9 mouse cellular contexts compared by ENCODE assay signal in the genomic region with DNA sequence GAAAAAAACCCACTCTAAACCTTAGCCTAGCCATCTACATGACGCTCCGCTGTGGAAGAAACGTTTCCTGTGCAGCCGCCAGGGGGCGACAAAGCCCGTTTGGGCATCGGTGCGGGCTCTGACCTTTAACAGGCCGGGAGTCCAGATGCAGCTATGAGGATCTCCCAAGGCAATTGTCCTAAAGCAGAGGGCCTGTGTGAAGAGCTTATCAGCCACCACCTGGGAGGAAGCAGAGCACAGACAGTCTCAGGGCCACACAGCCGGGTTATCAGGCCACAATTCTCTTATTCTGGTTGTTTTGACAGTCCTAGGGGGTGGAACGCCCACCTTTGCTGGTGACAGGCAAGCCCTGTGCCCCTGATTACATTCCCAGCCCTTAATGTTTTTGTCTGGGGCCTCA. TPM values are rescaled to one million over a fixed set of nuclear protein-coding genes. Genes with fewer than 3 reads are reported as not detected.
DNase-seq lines count a peak whose midpoint lies in the region; ATAC-seq and TF ChIP-seq lines count a peak whose summit lies in the region.
"Had no signal": no experiment of that assay in that cellular context is flagged by ENCODE, and none has a peak within 500 bp of the region (broad histone marks: within the 10 kb centered on the region; RNA-seq: fewer than 3 reads in every experiment).

No protein-coding gene starts in this region.

- TF ChIP-seq CTCF in MEL (IDR thresholded peaks at IDR 0.05 in 2 of 3, conservative IDR thresholded peaks at IDR 0.05 in 1 of 3; ENCODE audit: control insufficient read depth in 1 of 3, insufficient read depth in 1 of 3, low read depth in 2 of 3, low read length in 3 of 3, poor library complexity in 1 of 3, severe bottlenecking in 1 of 3), result peak in 2 of 3 experiments; percentile 100; a peak in 5 of 6 replicates
- TF ChIP-seq CTCF in cerebellum, adult 2 months (IDR thresholded peaks at IDR 0.05; ENCODE audit: borderline replicate concordance, insufficient read depth, low read depth, low read length), result peak; percentile 90

- TF ChIP-seq RAD21 in MEL (IDR thresholded peaks at IDR 0.05; ENCODE audit: low read depth, low read length), result no peak; the same call in none of the 2 replicates

- 8% methylated on average over 11 of the region's 11 CpGs for WGBS in cerebellum, adult 2 months
- 8% methylated on average over 11 of the region's 11 CpGs for WGBS in hindbrain, embryonic 12.5 days

- no peaks in the 10 kb centered on the region for H3K79me2 ChIP-seq in MEL (ENCODE audit: control insufficient read depth, insufficient read depth, low read length, poor library complexity)

- no peak overlapping the region for H3K4me3 ChIP-seq in MEL (ENCODE audit: control insufficient read depth in 1 of 2, insufficient read depth in 1 of 2, low read depth in 2 of 2, low read length in 2 of 2)
- no peak overlapping the region for H3K4me3 ChIP-seq in cerebellum, adult 2 months (replicated peaks; ENCODE audit: insufficient read depth, low read depth, low read length)
- H3K4me3 ChIP-seq in hindbrain, embryonic 12.5 days, result no peak overlapping the region
- H3K4me3 ChIP-seq: limb, embryonic 13.5 days had no signal

- H3K27me3 ChIP-seq in MEL (ENCODE audit: control insufficient read depth in 1 of 2, insufficient read depth in 2 of 2, low read length in 2 of 2), result no peaks in the 10 kb centered on the region
- no peaks in the 10 kb centered on the region for H3K27me3 ChIP-seq in cerebellum, adult 2 months (ENCODE audit: control insufficient read depth, insufficient read depth, low read length)
- peaks cover 20% of the 10 kb centered on the region for H3K27me3 ChIP-seq in hindbrain, embryonic 12.5 days

- peak; percentile 99 for DNase-seq in MEL (ENCODE audit: low read depth, low spot score)
- peak; percentile 86 to 92 for DNase-seq in cerebellum, adult 2 months
- peak; percentile 81 to 84 for DNase-seq in layer of hippocampus, postnatal 14 days (ENCODE audit: low spot score in 2 of 2)
- peak; percentile 95 for DNase-seq in lung, postnatal 14 days
- peak; percentile 76 for DNase-seq in retina, adult 2 months (ENCODE audit: low read depth, low spot score)
- peak; percentile 92 for DNase-seq in thymus, postnatal 25 days

- H3K9me3 ChIP-seq in MEL (replicated peaks; ENCODE audit: insufficient read depth, low read length), result no peaks in the 10 kb centered on the region
- no peaks in the 10 kb centered on the region for H3K9me3 ChIP-seq in hindbrain, embryonic 12.5 days (replicated peaks)
- H3K9me3 ChIP-seq: limb, embryonic 13.5 days had no signal

- peak; percentile 60; the same call in 1 of the 2 replicates for ATAC-seq in frontal cortex, adult (ENCODE audit: low TSS enrichment)
- peak; percentile 73 for ATAC-seq in hindbrain, embryonic 12.5 days (ENCODE audit: low FRiP score)

- H3K27ac ChIP-seq in MEL (ENCODE audit: control insufficient read depth, low read depth, low read length), result no peak overlapping the region
- H3K27ac ChIP-seq in cerebellum, adult 2 months (ENCODE audit: insufficient read depth, low read length), result no peak overlapping the region
- no peak overlapping the region for H3K27ac ChIP-seq in hindbrain, embryonic 12.5 days
- H3K27ac ChIP-seq: limb, embryonic 13.5 days had no signal

- peak overlapping the region; percentile 6; the same call in 1 of the 2 replicates for H3K9ac ChIP-seq in MEL (ENCODE audit: control insufficient read depth, low read depth, low read length, poor library complexity, severe bottlenecking)
- H3K9ac ChIP-seq in hindbrain, embryonic 12.5 days, result no peak overlapping the region
- H3K9ac ChIP-seq: limb, embryonic 13.5 days had no signal

- TF ChIP-seq POLR2A in MEL (IDR thresholded peaks at IDR 0.05; ENCODE audit: control insufficient read depth in 1 of 2, insufficient read depth in 1 of 2, low read depth in 1 of 2, low read length in 2 of 2, poor library complexity in 1 of 2), result peak in 1 of 2 experiments; percentile 17; a peak in 1 of 4 replicates
- no peak for TF ChIP-seq POLR2A in cerebellum, adult 2 months (IDR thresholded peaks at IDR 0.05; ENCODE audit: borderline replicate concordance, insufficient read depth, low read length)

- H3K36me3 ChIP-seq in MEL (ENCODE audit: control insufficient read depth in 1 of 2, insufficient read depth in 2 of 2, low read length in 2 of 2), result peaks cover 0 to 14% of the 10 kb centered on the region in 2 experiments; a peak in 2 of 4 replicates
- H3K36me3 ChIP-seq in hindbrain, embryonic 12.5 days, result no peaks in the 10 kb centered on the region
- H3K36me3 ChIP-seq: limb, embryonic 13.5 days had no signal

- no peak overlapping the region for H3K4me2 ChIP-seq in hindbrain, embryonic 12.5 days (replicated peaks)
- H3K4me2 ChIP-seq: limb, embryonic 13.5 days had no signal

- peaks cover 6 to 16% of the 10 kb centered on the region in 2 experiments; a peak in 3 of 4 replicates for H3K4me1 ChIP-seq in MEL (ENCODE audit: control insufficient read depth in 1 of 2, insufficient read depth in 2 of 2, low read length in 2 of 2)
- no peaks in the 10 kb centered on the region for H3K4me1 ChIP-seq in cerebellum, adult 2 months (ENCODE audit: control insufficient read depth, insufficient read depth, low read length)
- no peaks in the 10 kb centered on the region for H3K4me1 ChIP-seq in hindbrain, embryonic 12.5 days

- peak; percentile 87 to 95 for TF ChIP-seq EP300 in MEL (IDR thresholded peaks at IDR 0.05; ENCODE audit: low read depth in 1 of 2, low read length in 2 of 2)

TF ChIP-seq in MEL, 35 proteins besides CTCF, POLR2A, EP300 and RAD21 (continues in another document):
- TF ChIP-seq ELF1 (IDR thresholded peaks at IDR 0.05; ENCODE audit: low read depth, low read length) (no peak; the same call in 1 of the 2 replicates), CHD1 (IDR thresholded peaks at IDR 0.05; ENCODE audit: low read depth, low read length) (no peak), ZC3H11A (IDR thresholded peaks at IDR 0.05; ENCODE audit: low read depth, low read length) (peak; percentile 100), HCFC1 (IDR thresholded peaks at IDR 0.05; ENCODE audit: low read depth, low read length) (peak; percentile 63; the same call in 1 of the 2 replicates), MXI1 (IDR thresholded peaks at IDR 0.05; ENCODE audit: low read depth, low read length) (peak; percentile 82; the same call in 1 of the 2 replicates), MAZ (IDR thresholded peaks at IDR 0.05; ENCODE audit: low read depth, low read length) (peak; percentile 66), TCF12 (IDR thresholded peaks at IDR 0.05; ENCODE audit: low read depth, low read length) (peak; percentile 95), SIN3A (IDR thresholded peaks at IDR 0.05; ENCODE audit: low read length) (peak; percentile 96), CHD2 (IDR thresholded peaks at IDR 0.05; ENCODE audit: low read length) (no peak), GABPA (IDR thresholded peaks at IDR 0.05; ENCODE audit: low read depth, low read length) (no peak), SMC3 (IDR thresholded peaks at IDR 0.05; ENCODE audit: low read depth, low read length) (peak; percentile 100), MAX (IDR thresholded peaks at IDR 0.05; ENCODE audit: low read length) (peak; percentile 59), MYC (IDR thresholded peaks at IDR 0.05; ENCODE audit: low read depth, low read length) (peak; percentile 79; the same call in 1 of the 2 replicates), TBP (IDR thresholded peaks at IDR 0.05; ENCODE audit: low read depth, low read length) (peak; percentile 77), UBTF (IDR thresholded peaks at IDR 0.05; ENCODE audit: borderline replicate concordance, insufficient read depth, low read depth, low read length) (no peak), ZNF384 (IDR thresholded peaks at IDR 0.05; ENCODE audit: low read depth, low read length) (peak; percentile 81), GATA1 (IDR thresholded peaks at IDR 0.05; ENCODE audit: low read depth, low read length) (peak; percentile 95)

RNA-seq across cellular contexts. Expression of gene Ap1m2, which starts 1.3 kb away (rescaled TPM):
- total RNA-seq in MEL (2012; rRNA removed), result 0.52 and 0.73 TPM in 2 replicates
- 1 to 10 TPM in 1 of 2 experiments, not detected in 1; 1.0 TPM for polyA plus RNA-seq in MEL (2012; ENCODE audit: insufficient read depth in 1 of 2, insufficient read length in 2 of 2, low read depth in 1 of 2, low replicate concordance in 2 of 2, missing spikeins in 1 of 2)
- polyA plus RNA-seq in cerebellum, adult 2 months (2012; rRNA removed), result 1.6 and 1.8 TPM in 2 replicates
- polyA plus RNA-seq in hindbrain, embryonic 12.5 days (2016; fragmentation: Nextera tagmentation; extraction: Ambion mirVana), result 3.2 and 7.6 TPM in 2 replicates
- under 1 TPM in 1 of 2 experiments, not detected in 1; 0.50 TPM for total RNA-seq in layer of hippocampus, postnatal 14 days (2021)

RNA-seq across cellular contexts. Expression of gene Slc44a2, which starts 7.1 kb away (rescaled TPM):
- 27.3 and 30.7 TPM in 2 replicates for total RNA-seq in MEL (2012; rRNA removed)
- 100 to 1,000 TPM in 1 of 2 experiments, not detected in 1; 121 TPM for polyA plus RNA-seq in MEL (2012; ENCODE audit: insufficient read depth in 1 of 2, insufficient read length in 2 of 2, low read depth in 1 of 2, low replicate concordance in 2 of 2, missing spikeins in 1 of 2)
- polyA plus RNA-seq in cerebellum, adult 2 months (2012; rRNA removed), result 67.7 and 70.3 TPM in 2 replicates
- 86.8 and 93.2 TPM in 2 replicates for polyA plus RNA-seq in hindbrain, embryonic 12.5 days (2016; fragmentation: Nextera tagmentation; extraction: Ambion mirVana)
- total RNA-seq in layer of hippocampus, postnatal 14 days (2021), result 10 to 100 TPM; 53.4 to 61.0 TPM

RNA-seq across cellular contexts. Expression of gene Cdkn2d, which starts 22.2 kb away (rescaled TPM):
- total RNA-seq in MEL (2012; rRNA removed), result 40.1 and 55.2 TPM in 2 replicates
- 10 to 100 TPM in 1 of 2 experiments, not detected in 1; 67.9 TPM for polyA plus RNA-seq in MEL (2012; ENCODE audit: insufficient read depth in 1 of 2, insufficient read length in 2 of 2, low read depth in 1 of 2, low replicate concordance in 2 of 2, missing spikeins in 1 of 2)
- polyA plus RNA-seq in cerebellum, adult 2 months (2012; rRNA removed), result 76.6 and 88.6 TPM in 2 replicates
- 72.0 and 72.7 TPM in 2 replicates for polyA plus RNA-seq in hindbrain, embryonic 12.5 days (2016; fragmentation: Nextera tagmentation; extraction: Ambion mirVana)
- 10 to 100 TPM; 58.9 to 62.0 TPM for total RNA-seq in layer of hippocampus, postnatal 14 days (2021)

RNA-seq across cellular contexts. Expression of gene Kri1, which starts 25.6 kb away (rescaled TPM):
- 175 and 199 TPM in 2 replicates for total RNA-seq in MEL (2012; rRNA removed)
- 100 to 1,000 TPM in 1 of 2 experiments, 10 to 100 TPM in 1; 76.1 to 233 TPM for polyA plus RNA-seq in MEL (2012; ENCODE audit: insufficient read depth in 1 of 2, insufficient read length in 2 of 2, low read depth in 1 of 2, low replicate concordance in 2 of 2, missing spikeins in 1 of 2)
- 46.8 and 48.2 TPM in 2 replicates for polyA plus RNA-seq in cerebellum, adult 2 months (2012; rRNA removed)
- polyA plus RNA-seq in hindbrain, embryonic 12.5 days (2016; fragmentation: Nextera tagmentation; extraction: Ambion mirVana), result 18.1 and 23.6 TPM in 2 replicates
- total RNA-seq in layer of hippocampus, postnatal 14 days (2021), result 10 to 100 TPM; 32.1 to 33.4 TPM

RNA-seq across cellular contexts. Expression of gene Atg4d, which starts 48.3 kb away (rescaled TPM):
- 76.4 and 83.9 TPM in 2 replicates for total RNA-seq in MEL (2012; rRNA removed)
- polyA plus RNA-seq in MEL (2012; ENCODE audit: insufficient read depth in 1 of 2, insufficient read length in 2 of 2, low read depth in 1 of 2, low replicate concordance in 2 of 2, missing spikeins in 1 of 2), result 10 to 100 TPM in 1 of 2 experiments, not detected in 1; 99.7 TPM
- 70.9 and 72.4 TPM in 2 replicates for polyA plus RNA-seq in cerebellum, adult 2 months (2012; rRNA removed)
- polyA plus RNA-seq in hindbrain, embryonic 12.5 days (2016; fragmentation: Nextera tagmentation; extraction: Ambion mirVana), result 43.4 and 46.8 TPM in 2 replicates
- total RNA-seq in layer of hippocampus, postnatal 14 days (2021), result 10 to 100 TPM; 33.5 to 39.3 TPM
